Mouse (Mus musculus) layer of hippocampus, adult 2 months (tissue): ENCODE measurements around the gene Smad1. TPM values are rescaled to one million over a fixed set of nuclear protein-coding genes. Genes with fewer than 3 reads are reported as not detected.

Experiments used
- DNase-seq, 2 experiments: peaks; one replicate each; pipeline ENCODE4 v3.0.0; 2022; ENCODE audit warnings: low spot score in 2 of 2
- H3K27ac ChIP-seq: fragments of 200-600 bp; 2 replicates; pipeline ENCODE4 v1.8.1; 2022
- H3K4me3 ChIP-seq: fragments of 200-600 bp; 2 replicates; pipeline ENCODE4 v1.8.1; 2022; ENCODE audit warnings: mild to moderate bottlenecking
- CTCF ChIP-seq: fragments of 200-600 bp; conservative IDR thresholded peaks from 2 replicates; pipeline ENCODE4 v1.8.1; 2022; ENCODE audit warnings: antibody characterized with exemption, mild to moderate bottlenecking, moderate library complexity
- total RNA-seq, 2 experiments: library from RNA; stranded (reverse); gene quantifications; 2 replicates each; pipeline ENCODE4 v1.2.3; 2021

Smad1 gene
- total RNA-seq, 2 experiments from 2014 or later, result 23.9 to 24.5 TPM

DNA sequence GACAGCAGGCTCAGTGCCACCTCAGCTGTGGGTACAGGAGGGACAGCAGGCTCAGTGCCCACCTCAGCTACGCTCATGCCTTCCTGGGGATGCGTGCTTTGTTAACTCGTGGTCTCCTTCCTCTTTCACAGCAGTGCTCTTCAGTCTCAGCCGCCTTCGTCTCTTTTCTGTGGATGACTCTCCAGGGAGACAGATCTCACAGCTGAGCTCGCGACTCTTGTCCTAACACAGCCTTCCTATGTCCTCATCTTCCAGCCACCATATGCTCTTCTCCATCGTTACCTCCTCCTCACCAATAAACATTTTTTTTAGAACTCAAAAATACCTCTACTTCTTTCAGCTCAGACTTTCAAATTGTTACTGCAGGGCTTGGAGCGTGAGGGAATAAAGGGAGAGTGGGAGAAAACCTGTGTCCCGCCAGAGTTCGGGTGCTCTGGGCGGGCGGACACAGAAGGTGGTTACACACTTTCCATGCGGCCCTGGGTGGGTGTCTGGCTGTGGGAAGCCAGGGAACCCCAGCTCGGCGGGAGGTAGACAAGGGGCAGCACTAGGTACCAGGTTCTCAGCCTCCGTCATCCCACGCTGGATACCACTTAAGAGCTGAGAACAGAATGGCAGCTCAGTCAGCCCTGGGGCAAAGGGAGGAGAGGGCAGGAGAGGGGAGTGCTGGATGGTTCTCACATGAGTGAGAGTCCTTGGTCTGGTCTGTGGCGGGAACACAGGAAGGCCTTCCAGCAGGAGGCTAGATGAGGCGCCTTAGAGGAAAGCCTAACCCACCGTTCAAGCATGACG, 67.0 kb downstream of the Smad1 start:
- Histone ChIP-seq H3K27ac (no peak overlapping the region), H3K4me3 (no peak overlapping the region)
- DNase-seq, result no peak
- no peak for TF ChIP-seq CTCF

DNA sequence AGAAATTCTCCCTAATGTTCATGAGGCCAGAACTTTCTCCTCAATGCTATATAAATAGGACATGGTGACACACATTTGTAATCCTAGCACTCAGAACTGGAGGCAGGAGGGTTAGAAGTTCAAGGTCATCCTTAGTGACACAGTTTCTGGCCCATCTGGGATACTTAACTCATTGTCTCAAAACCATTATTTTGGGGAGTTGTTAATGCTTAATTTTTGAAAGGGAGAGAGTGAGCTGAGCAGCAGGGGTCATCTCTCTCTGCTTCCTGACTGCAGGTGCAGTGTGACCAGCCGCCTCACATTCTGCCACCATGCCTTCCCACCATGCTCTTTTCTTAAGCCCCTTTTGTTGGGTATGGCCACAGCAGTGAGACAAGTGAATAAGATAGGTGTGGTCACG, 67.7 kb downstream of the Smad1 start:
- no peak overlapping the region for H3K27ac ChIP-seq
- DNase-seq, result no peak
- H3K4me3 ChIP-seq, result no peak overlapping the region
- TF ChIP-seq CTCF, result no peak

GRCm38 (mm10) chr8:79331017-79331416, 68.3 kb downstream of the Smad1 start:
- TF ChIP-seq CTCF, result no peak
- H3K27ac ChIP-seq, result no peak overlapping the region
- H3K4me3 ChIP-seq, result no peak overlapping the region
- DNase-seq, result no peak

GRCm38 (mm10) chr8:79329735-79330134, 69.6 kb downstream of the Smad1 start:
- no peak for TF ChIP-seq CTCF
- H3K27ac ChIP-seq, result no peak overlapping the region
- no peak for DNase-seq

DNA sequence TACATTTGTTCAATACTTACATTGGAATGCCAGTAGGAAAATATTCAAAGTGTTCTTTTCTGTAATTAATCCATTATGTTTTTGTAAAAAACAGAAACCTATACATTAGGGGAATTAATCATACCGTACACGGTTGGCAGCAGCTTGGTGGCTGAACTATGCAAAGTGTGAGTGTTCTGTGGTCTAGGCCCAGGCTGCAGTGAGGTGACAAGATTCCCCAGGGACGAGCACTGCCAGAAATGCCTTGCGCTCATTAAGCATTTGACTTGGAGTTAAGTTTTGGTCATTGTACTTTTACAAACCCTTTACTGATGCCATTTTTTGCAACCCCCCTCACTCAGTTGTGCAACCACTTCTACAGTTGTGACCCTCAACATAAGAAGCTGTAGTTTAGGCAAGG, 70.1 kb downstream of the Smad1 start:
- H3K27ac ChIP-seq, result no peak overlapping the region
- TF ChIP-seq CTCF, result no peak
- no peak overlapping the region for H3K4me3 ChIP-seq
- DNase-seq, result no peak

More at GRCm38 (mm10) chr8:79329735-79330134, 69.6 kb downstream of the Smad1 start:
- H3K4me3 ChIP-seq, result no peak overlapping the region

DNA sequence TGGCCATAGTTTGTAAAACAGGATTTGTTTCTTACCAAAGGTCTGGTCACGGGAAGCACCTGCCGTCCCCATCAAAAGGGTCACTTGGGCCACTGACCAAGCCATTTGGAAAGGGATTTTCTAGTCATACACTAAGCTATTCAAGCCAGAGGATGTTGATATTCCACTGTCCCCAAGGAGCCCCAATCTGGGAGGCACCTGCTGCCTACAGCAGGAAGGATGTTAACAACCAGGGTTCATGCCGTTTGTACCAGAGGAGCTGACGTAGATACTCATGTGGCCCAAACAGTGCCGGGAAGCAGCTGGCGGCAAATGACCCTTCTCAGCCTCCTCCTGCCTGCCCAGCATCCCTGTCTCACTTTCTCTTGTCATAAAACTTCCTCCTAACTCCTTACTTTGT, 73.8 kb downstream of the Smad1 start:
- no peak for TF ChIP-seq CTCF
- no peak overlapping the region for H3K4me3 ChIP-seq
- no peak overlapping the region for H3K27ac ChIP-seq
- DNase-seq, result no peak

DNA sequence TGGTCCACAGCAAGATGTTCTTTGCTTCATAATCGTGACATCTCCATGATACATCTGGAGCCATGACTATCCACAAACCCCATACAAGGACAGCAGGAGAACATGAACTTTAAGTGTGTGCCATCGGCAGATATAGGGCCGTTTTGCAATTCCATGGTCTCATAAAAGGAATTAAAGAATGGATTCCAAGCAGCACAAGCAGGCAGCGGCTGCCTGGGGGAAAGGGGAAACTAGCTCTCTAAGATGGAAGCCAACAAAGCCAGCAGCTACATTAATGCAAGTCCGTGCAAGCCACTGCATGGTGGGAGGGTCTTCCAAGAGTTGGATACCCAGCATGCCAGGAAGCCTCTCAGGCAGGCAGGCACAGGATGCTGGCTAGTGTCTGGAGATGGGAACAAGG, 74.4 kb downstream of the Smad1 start:
- TF ChIP-seq CTCF, result no peak
- H3K27ac ChIP-seq, result no peak overlapping the region
- H3K4me3 ChIP-seq, result no peak overlapping the region
- DNase-seq, result no peak

- no peak overlapping the region for H3K4me3 ChIP-seq
- H3K27ac ChIP-seq, result no peak overlapping the region
- TF ChIP-seq CTCF, result no peak
- DNase-seq, result no peak
Measured at GRCm38 (mm10) chr8:79324036-79324435, 75.3 kb downstream of the Smad1 start.

DNA sequence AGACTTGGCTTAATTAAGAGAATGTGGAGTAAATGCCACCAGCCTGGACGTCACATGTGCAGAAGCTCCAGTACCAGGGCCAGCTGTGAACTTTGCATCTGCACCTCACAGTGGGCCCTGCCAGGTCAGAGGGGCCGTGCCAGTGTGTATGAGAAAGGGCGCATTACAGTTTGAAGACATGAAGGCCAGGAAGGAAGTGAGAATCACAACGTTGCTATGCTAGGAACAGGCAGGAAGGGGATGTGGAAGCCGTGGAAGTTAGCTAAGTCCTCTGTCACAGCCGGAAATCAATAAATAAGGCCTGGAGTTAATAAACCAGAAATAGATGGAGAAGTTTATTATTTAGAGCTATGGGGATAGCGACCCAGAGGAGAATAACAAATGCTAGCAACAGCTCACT, 76.2 kb downstream of the Smad1 start:
- TF ChIP-seq CTCF, result no peak
- Histone ChIP-seq H3K27ac (no peak overlapping the region), H3K4me3 (no peak overlapping the region)
- DNase-seq, result no peak

GRCm38 (mm10) chr8:79310801-79311200, 88.5 kb downstream of the Smad1 start:
- no peak overlapping the region for H3K4me3 ChIP-seq
- no peak for DNase-seq
- TF ChIP-seq CTCF, result no peak

GRCm38 (mm10) chr8:79305941-79306340, 93.4 kb downstream of the Smad1 start:
- Histone ChIP-seq H3K4me3 (no peak overlapping the region), H3K27ac (no peak overlapping the region)
- TF ChIP-seq CTCF, result no peak
- no peak for DNase-seq

More at GRCm38 (mm10) chr8:79310801-79311200, 88.5 kb downstream of the Smad1 start:
- H3K27ac ChIP-seq, result no peak overlapping the region

DNA sequence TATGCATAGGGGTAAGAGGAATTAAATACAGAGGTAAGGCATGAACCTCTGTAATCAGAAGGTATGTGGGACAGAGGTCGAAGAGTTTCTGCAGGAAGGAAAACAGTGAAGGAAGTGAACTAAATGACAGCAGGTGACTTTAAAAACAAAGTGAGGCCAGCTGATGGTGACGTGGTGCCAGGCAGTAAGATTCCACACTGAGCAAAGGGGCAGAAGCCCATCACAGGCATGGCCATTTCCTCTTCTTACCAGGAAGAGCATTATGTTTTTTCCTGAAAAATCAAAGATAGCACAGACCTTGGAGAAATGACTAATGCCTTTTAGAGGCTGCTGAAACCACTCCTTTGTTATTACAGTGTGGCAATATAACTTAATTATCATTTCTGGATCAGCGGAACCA, 97.8 kb downstream of the Smad1 start:
- no peak for DNase-seq
- no peak for TF ChIP-seq CTCF
- no peak overlapping the region for H3K4me3 ChIP-seq
- H3K27ac ChIP-seq, result no peak overlapping the region

DNA sequence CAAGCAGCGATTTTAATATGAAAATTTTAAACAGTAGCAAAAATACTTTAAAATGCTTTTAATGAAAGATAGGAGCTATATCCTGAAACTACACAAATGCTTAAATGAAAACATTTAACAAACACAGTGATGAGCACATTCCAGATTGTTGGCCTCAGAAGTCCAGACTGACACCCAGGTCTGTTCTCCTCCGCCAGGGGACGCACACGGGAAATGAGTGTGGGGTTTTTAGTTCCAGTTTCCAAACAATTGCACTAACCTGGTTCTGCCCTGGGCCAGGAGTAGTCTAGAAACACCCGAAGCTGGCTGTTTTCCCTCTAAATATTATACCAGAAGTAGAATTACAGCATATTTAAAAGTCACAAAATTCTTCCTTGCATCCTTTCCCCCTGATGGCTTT, 99.6 kb downstream of the Smad1 start:
- Histone ChIP-seq H3K27ac (no peak overlapping the region), H3K4me3 (no peak overlapping the region)
- TF ChIP-seq CTCF, result peak; percentile 57
- DNase-seq, result no peak

- peak; percentile 97 for TF ChIP-seq CTCF
- DNase-seq, result peak; percentile 29 to 71
- Histone ChIP-seq H3K27ac (no peak overlapping the region), H3K4me3 (no peak overlapping the region)
Measured at GRCm38 (mm10) chr8:79297763-79298162, 101.6 kb downstream of the Smad1 start.
